Mouse (Mus musculus) liver, adult 2 months (tissue): ENCODE results near the gene Galnt3. TPM values are rescaled to one million over a fixed set of nuclear protein-coding genes. Genes with fewer than 3 reads are reported as not detected.

Experiments used
- DNase-seq: peaks from one replicate; pipeline ENCODE4 v3.0.0-alpha.2; 2011; ENCODE audit warnings: low read depth, low spot score; ENCODE audit errors: extremely low read depth
- H3K27ac ChIP-seq: fragments of 200-500 bp; replicated peaks from 2 replicates; pipeline ENCODE4 v1.5.1; 2012; ENCODE audit warnings: low read depth, mild to moderate bottlenecking, control low read depth, inconsistent platforms, low read length; ENCODE audit not compliant: insufficient read depth
- H3K27me3 ChIP-seq: fragments of 200-500 bp; 2 replicates; pipeline ENCODE4 v1.6.1; 2012; ENCODE audit warnings: mild to moderate bottlenecking, moderate library complexity, low read length, inconsistent platforms; ENCODE audit not compliant: control insufficient read depth, insufficient read depth
- H3K36me3 ChIP-seq: fragments of 200-500 bp; 2 replicates; pipeline ENCODE4 v1.6.1; 2012; ENCODE audit warnings: low read length, inconsistent platforms; ENCODE audit not compliant: control insufficient read depth, insufficient read depth
- H3K4me1 ChIP-seq: fragments of 200-500 bp; 2 replicates; pipeline ENCODE4 v1.6.1; 2011; ENCODE audit warnings: low read length; ENCODE audit not compliant: control insufficient read depth, insufficient read depth
- H3K4me3 ChIP-seq: fragments of 200-500 bp; 2 replicates; pipeline ENCODE4 v1.5.1; 2011; ENCODE audit warnings: low read depth, mild to moderate bottlenecking, control low read depth, low read length, moderate library complexity; ENCODE audit not compliant: insufficient read depth
- H3K79me2 ChIP-seq: fragments of 200-500 bp; 2 replicates; pipeline ENCODE4 v1.6.1; 2012; ENCODE audit warnings: inconsistent platforms, mild to moderate bottlenecking, low read length, moderate library complexity; ENCODE audit not compliant: control insufficient read depth, insufficient read depth
- H3K9ac ChIP-seq: fragments of 200-500 bp; 2 replicates; pipeline ENCODE4 v1.6.1; 2012; ENCODE audit warnings: low read depth, mild to moderate bottlenecking, control low read depth, inconsistent platforms, low read length
- CTCF ChIP-seq: fragments of 200-500 bp; IDR thresholded peaks from 2 replicates; pipeline ENCODE4 v1.5.1; 2011; ENCODE audit warnings: low read depth, low read length, control low read depth
- POLR2A ChIP-seq: fragments of 200-500 bp; IDR thresholded peaks from 2 replicates; pipeline ENCODE4 v1.6.1; 2011; ENCODE audit warnings: low read length, control low read depth; ENCODE audit not compliant: insufficient read depth; ENCODE audit errors: extremely low read depth
- WGBS: fragments of 180-500 bp; shearing (Covaris S2); methylation state at CpG from one replicate; pipeline ENCODE4 v1.1.7; 2018; 5-methylcytosine and 5-hydroxymethylcytosine counted together
- polyA plus RNA-seq: library from polyadenylated mRNA; depleted of rRNA; stranded (reverse); fragments of >200 nt; gene quantifications from 2 replicates; pipeline ENCODE4 v1.2.3, GENCODE M21; 2012; rRNA removed
- total RNA-seq: library from RNA; depleted of rRNA; stranded (reverse); fragments of >200 nt; gene quantifications from 2 replicates; pipeline ENCODE4 v1.2.3, GENCODE M21; 2014; rRNA removed

Gene Galnt3
- total RNA-seq (0.27 and 0.28 TPM in 2 replicates), polyA plus RNA-seq (0.06 TPM in 1 of 2 replicates, not detected in the other)

GRCm38 (mm10) chr2:66124591-66125271 lies at the start of gene Galnt3:
TSS of gene Galnt3 (minus strand) at chr2:66124994.
- WGBS: 1% methylated on average over 74 of the region's 74 CpGs
- no peaks in the 10 kb centered on the region for H3K36me3 ChIP-seq

GRCm38 (mm10) chr2:66173134-66173533 lies 48.3 kb upstream of the Galnt3 start:
- TF ChIP-seq CTCF (no peak), POLR2A (no peak)
- no peaks in the 10 kb centered on the region for H3K27me3 ChIP-seq
- DNase-seq: no peak
- H3K27ac ChIP-seq: no peak overlapping the region
- no peaks in the 10 kb centered on the region for H3K79me2 ChIP-seq
- no peak overlapping the region for H3K4me3 ChIP-seq
- H3K36me3 ChIP-seq: no peaks in the 10 kb centered on the region
- H3K4me1 ChIP-seq: no peaks in the 10 kb centered on the region
- WGBS: 81% methylated on average over 5 of the region's 5 CpGs
- no peak overlapping the region for H3K9ac ChIP-seq

More at GRCm38 (mm10) chr2:66124591-66125271, at the start of gene Galnt3:
- Histone ChIP-seq H3K4me3 (peak within 1 kb of the TSS; percentile 63), H3K27me3 (peaks cover 11% of the 10 kb centered on the region), H3K4me1 (no peaks in the 10 kb centered on the region), H3K79me2 (no peaks in the 10 kb centered on the region), H3K9ac (peak within 1 kb of the TSS; percentile 32; the same call in 1 of the 2 replicates), H3K27ac (no peak within 1 kb of the TSS)
- no peak for DNase-seq
- TF ChIP-seq CTCF (no peak), POLR2A (no peak)

- TF ChIP-seq POLR2A (no peak), CTCF (no peak)
Measured at GRCm38 (mm10) chr2:66171643-66172042, 46.8 kb upstream of the Galnt3 start.

GRCm38 (mm10) chr2:66170721-66171120 lies 45.9 kb upstream of the Galnt3 start:
- TF ChIP-seq POLR2A: no peak
- TF ChIP-seq CTCF: no peak
- no peak for DNase-seq
- Histone ChIP-seq H3K9ac (no peak overlapping the region), H3K27ac (no peak overlapping the region), H3K36me3 (no peaks in the 10 kb centered on the region), H3K79me2 (no peaks in the 10 kb centered on the region), H3K4me1 (no peaks in the 10 kb centered on the region), H3K27me3 (no peaks in the 10 kb centered on the region), H3K4me3 (no peak overlapping the region)
- 57% methylated on average over 11 of the region's 11 CpGs for WGBS

More at GRCm38 (mm10) chr2:66171643-66172042, 46.8 kb upstream of the Galnt3 start:
- H3K27ac ChIP-seq: no peak overlapping the region
- no peak overlapping the region for H3K4me3 ChIP-seq
- no peak for DNase-seq
- H3K79me2 ChIP-seq: no peaks in the 10 kb centered on the region
- WGBS: 97% methylated on average over 3 of the region's 3 CpGs
- no peaks in the 10 kb centered on the region for H3K27me3 ChIP-seq
- H3K9ac ChIP-seq: no peak overlapping the region
- H3K4me1 ChIP-seq: no peaks in the 10 kb centered on the region
- H3K36me3 ChIP-seq: no peaks in the 10 kb centered on the region

GRCm38 (mm10) chr2:66165025-66165424 lies 40.2 kb upstream of the Galnt3 start:
- TF ChIP-seq POLR2A (no peak), CTCF (no peak)
- no peaks in the 10 kb centered on the region for H3K36me3 ChIP-seq
- no peaks in the 10 kb centered on the region for H3K79me2 ChIP-seq
- DNase-seq: no peak
- H3K4me1 ChIP-seq: no peaks in the 10 kb centered on the region
- H3K4me3 ChIP-seq: no peak overlapping the region
- H3K9ac ChIP-seq: no peak overlapping the region
- H3K27me3 ChIP-seq: no peaks in the 10 kb centered on the region
- no peak overlapping the region for H3K27ac ChIP-seq
- 92% methylated on average over 8 of the region's 8 CpGs for WGBS

GRCm38 (mm10) chr2:66158140-66158915 lies 33.5 kb upstream of the Galnt3 start:
- no peaks in the 10 kb centered on the region for H3K4me1 ChIP-seq
- H3K27me3 ChIP-seq: no peaks in the 10 kb centered on the region
- no peaks in the 10 kb centered on the region for H3K79me2 ChIP-seq
- no peak overlapping the region for H3K4me3 ChIP-seq
- no peak overlapping the region for H3K27ac ChIP-seq
- H3K36me3 ChIP-seq: no peaks in the 10 kb centered on the region
- no peak overlapping the region for H3K9ac ChIP-seq
- peak; percentile 5 for DNase-seq
- TF ChIP-seq POLR2A (no peak), CTCF (no peak)
- WGBS: 59% methylated on average over 7 of the region's 7 CpGs
